Mouse (Mus musculus): ENCODE results near the gene Sox18.

Gene Sox18

DNA sequence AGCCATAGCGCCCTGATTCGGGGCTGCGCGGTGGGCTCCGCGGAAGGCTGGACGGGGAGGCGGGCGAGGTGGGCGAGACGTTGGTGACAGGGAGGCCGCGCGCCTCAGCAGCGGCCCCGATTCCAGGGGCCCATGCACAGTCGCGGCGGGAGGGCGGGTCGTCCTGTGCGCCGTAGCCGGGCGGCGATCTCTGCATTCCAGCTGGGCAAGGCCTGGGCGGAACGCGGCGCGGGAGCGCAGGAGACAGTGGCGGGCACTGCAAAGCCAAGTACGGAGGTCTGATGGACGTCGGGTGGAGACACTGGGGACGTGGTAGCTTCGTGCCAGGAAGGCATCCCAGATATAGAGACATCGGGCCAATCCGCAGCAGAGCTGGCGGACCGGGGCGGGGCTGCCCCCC lies at the start of gene Sox18:
Gene Sox18, minus strand, starts transcription at position 315 of the 400 bp plus-strand sequence.
- peak; percentile 72 to 85 for DNase-seq (ENCODE audit: low spot score in 2 of 2)

DNA sequence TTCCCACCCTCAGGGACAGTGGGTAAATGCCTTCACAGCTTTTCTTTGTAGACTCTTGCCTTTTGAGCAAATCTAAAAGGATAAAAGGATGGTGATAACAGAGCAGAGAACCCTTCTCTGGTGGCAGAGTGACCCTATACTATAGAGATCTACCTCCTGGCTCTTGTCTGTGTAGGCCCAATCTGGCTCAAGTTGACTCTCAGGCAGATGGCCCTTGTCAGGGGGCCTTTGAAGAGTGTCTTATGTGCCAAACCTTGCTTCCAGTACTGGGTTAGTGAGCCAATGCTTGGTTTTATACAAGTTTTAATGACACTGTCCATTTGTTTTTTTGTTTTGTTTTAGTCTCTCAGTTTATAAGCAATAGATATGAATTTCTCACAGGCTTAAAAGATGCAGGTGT lies 49.8 kb upstream of the Sox18 start:
- no peak for DNase-seq (ENCODE audit: low spot score in 2 of 2)

DNA sequence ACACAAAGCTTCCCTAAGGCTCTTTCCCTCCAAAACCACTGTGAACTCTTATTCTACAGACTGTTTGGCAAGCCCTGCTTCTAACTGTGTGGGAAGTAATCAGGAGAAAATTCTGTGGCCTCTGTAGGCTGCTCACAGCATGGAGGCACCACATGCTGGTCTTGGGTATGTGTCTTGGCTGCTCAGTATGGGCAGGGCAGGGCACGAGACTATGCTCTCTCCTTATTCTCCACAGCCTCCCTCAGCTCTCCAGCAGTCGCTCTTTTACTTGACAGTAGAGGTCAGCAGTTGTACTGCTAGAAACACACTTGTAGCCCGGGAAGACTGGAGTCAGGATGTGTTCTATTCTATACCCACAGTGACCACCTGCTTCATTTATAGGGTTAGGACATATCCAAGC lies 48.6 kb upstream of the Sox18 start:
- DNase-seq (ENCODE audit: low spot score in 2 of 2), result no peak

DNA sequence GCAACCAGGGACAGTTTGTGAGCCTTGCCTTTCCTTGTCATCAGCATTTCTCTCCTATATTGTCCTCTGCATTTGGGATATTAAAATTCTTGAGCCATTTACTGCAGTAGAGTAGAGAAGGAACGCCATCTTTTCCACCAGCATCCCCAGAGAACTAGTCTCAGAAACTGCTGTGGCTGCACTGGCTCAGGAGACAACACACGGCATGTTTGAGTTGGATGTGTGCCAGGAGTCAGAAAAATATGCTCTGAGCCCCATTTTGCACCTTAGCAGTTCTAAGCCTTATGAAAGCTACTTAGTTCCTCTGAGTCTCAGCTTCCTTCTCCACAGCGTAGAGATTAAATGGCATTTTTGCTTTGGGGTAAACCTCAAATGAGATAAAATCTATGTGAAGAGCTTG lies 45.6 kb upstream of the Sox18 start:
- DNase-seq (ENCODE audit: low spot score in 2 of 2), result no peak

DNA sequence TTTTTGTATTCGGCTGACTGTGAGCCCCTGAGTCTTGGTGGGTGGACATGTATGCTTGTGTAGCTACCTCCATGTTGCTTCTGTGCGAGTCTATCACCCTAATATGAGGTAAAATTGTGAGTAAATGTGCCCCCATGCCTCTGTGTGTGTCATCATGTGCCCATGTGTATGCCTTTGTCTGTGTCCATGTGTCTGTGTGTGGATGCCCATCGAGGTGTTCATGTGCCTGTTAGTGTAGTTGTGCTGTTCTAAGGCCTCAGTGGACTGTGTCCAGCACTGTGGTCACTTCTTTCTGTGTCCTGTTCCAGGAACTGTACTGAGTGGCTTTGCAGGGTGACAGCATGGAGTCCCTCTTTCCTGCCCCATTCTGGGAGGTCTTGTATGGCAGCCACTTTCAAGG lies 43.9 kb upstream of the Sox18 start:
- DNase-seq (ENCODE audit: low spot score in 2 of 2), result no peak

DNA sequence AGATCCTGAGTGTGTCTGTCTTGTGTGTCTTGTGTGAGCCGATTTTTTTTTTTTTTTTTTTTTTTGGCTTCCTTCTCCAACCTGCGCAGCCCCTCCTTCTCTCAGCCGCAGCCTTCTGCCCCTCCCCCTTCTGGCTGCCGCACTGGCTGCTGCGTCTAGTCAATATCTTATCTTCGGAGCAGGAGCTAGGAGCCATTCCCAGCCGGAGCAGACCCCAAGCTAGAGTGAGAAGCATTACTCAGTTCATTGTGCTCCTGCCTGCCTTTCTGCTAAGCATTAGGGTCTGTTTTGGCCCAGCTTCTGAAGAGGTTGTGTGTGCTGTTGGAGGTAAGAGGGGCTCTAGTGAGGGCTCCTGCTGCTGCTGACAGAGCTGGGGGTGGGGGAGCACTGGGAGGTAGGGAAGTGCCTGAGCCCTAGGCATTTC lies 43.5 kb upstream of the Sox18 start, which contains the start of gene Oprl1:
Gene Oprl1, plus strand, starts transcription at position 114 of the 424 bp plus-strand sequence.
- DNase-seq (ENCODE audit: low spot score in 2 of 2), result no peak

DNA sequence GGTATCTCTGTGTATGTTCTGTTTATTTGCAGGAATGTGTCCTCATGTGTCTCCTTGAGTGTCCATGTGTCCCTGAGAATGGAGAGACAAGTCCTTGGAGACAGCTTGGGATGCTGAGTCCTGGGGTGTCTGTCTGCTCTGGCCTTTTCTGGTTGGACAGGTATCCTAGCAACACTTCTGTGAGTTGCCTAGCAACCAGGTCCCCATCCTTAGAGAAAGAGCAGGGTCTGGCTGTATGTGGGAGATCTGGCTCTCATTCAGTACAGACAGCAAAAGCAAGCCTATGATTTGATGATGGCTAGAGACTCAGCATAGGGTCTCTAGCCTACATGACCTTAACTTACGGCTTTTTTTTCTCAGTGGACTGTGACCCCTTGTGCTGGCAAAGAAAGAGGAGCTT lies 42.3 kb upstream of the Sox18 start:
- DNase-seq (ENCODE audit: low spot score in 2 of 2), result no peak

DNA sequence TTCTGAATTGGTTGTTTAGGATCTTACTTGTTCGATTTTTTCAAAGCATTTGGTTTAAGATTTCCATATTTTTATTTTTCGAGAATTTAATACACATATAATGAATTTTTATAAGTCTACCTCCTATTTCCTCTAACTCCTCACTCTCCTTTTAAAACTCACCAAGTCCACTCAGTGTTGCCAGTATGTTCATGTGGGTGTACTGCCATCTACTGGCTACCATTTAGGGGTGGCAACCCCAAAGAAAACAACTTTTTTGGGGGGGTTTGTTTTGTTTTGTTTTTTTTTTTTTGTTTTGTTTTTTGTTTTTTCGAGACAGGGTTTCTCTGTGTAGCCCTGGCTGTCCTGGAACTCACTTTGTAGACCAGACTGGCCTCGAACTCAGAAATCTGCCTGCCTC lies 35.2 kb upstream of the Sox18 start:
- no peak for DNase-seq (ENCODE audit: low spot score in 2 of 2)

DNA sequence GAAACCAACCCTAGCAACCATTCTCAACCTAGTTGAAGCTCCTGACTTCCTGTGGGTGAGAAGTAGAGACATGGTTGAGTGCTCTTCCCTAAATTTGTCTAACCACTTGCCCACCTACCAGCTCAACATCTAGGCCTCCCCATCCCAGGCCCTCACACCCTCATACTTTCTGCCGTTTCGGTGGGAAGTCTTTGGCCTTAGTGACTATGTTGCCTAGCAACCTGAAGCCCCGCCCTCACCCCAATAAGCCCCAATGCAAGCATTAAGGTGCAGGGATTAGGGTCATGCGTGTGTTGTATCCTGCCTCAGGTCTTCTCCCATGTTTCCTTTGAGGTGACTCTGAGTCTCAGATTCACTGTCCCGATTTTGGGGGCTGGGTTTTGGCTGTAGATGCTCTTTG lies 26.8 kb upstream of the Sox18 start, which contains the start of gene Lkaaear1:
Gene Lkaaear1, minus strand, starts transcription at position 202 of the 400 bp plus-strand sequence.
- DNase-seq (ENCODE audit: low spot score in 2 of 2), result no peak

DNA sequence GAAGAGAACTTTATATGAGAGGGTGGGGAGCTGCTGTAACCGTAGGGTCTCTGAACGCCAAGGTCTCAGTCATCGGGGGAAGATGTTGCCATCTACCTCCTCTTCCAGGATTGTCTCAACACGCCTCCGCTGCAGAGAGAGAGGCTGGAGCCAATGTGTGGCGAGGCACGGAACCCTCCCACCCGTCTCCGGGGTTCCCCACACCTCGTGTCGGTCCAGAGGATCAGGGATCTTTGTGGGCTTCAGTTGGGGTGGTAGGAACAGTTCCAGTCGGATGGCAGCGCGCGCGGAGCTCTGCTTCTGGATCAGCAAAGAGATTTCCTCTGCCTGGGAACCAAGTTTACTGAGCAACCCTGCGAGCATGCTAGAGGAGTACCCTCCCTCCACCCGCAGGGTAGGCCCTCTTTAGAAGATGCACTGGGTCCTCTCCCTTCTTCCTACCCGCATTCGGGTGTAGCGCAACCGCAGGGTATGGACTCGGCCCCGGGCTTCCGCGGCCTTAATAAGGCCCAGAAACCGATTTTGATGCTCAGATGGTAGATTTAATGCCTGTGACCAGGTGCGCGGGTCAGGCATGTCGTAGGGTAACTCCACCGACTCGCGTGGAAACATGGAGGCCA lies 25.5 kb upstream of the Sox18 start:
- DNase-seq (ENCODE audit: low spot score in 2 of 2), result no peak

DNA sequence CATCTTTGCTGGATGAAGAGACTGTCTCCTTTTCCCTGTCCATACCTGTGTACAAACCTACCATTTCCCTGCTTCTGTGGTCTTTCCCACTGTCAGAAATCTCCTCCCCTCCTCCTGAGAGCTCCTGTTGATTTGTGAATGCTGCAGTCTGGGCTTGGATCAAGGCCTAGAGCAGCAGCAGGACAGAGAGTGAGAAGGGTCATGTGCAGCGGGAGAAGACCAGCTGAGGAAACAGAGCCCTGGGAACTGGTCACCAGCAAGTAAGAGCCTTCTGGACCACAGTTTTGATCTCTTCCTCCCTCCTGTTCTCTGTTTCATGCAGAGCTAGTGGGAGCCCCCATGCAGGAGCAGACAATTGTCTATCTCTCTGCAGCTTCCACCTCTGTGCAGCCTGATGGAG lies 24.3 kb upstream of the Sox18 start:
- DNase-seq (ENCODE audit: low spot score in 2 of 2), result no peak

DNA sequence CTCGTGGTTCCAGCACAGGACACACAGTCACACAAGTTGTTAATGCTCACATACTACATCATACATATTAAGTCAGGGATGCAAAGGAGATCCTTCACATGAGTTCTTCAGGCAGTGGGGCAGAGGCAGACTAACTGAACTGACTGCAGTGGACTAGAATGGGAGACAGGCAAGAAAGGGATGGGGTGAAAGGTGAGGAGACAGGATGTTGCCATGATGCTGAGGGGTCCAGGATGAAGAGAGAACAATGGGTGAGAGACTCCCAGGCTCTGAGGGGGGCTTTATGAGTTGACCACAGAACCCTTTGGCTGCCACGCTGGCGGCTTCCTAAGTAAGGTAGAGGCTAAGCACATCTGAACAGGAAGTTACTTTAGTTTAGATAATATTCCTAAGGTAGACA lies 23.1 kb upstream of the Sox18 start:
- DNase-seq (ENCODE audit: low spot score in 2 of 2), result no peak

DNA sequence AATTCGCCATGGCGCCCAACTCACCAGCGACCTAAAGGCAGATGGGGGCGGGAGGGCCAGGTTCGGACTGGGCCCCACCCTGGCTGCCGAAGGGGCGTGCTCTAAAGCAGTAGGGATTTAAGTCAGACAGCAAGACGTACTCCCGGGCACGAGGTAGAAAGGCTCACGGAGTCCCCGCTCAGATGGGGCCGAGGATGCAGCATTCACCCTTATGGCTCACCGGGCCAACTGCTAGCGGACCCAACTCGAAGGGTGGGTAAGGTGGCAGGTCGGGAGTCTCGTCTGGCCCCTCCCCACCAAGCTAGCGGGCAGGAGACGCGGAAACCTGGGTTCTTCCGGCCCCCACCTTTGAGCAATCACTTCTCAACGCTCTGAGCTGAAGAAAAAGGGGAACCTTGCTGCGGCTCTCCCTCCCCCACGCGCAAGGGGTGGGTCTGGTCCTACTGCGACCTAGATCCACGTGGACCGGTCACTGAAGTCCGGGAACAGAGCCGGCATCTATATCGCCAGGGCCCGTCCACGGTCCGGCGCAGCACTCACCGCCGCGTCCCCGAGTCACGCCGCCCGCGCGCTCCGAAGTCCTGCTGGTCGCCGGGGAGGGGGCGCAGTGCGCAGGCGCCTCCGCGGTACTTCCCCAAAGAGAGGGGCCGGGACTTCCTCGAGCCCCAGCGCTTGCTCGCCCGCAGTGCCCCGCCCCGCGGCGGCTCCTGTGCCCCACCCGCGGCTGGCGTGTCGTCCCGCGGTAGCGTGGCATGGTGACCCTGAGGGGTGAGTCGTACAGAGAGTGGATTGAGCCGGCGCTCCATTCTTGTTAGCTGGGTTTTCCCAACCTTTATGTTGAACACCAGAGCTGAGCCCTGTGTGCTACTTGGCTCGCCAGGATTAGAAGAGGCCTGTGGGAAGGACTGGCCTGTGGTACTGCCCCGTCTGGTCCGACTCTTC lies 22.2 kb upstream of the Sox18 start, which contains the start of gene Rgs19:
Gene Rgs19, minus strand, starts transcription at position 639 of the 942 bp plus-strand sequence.
- DNase-seq (ENCODE audit: low spot score in 2 of 2), result peak; percentile 86 to 90

DNA sequence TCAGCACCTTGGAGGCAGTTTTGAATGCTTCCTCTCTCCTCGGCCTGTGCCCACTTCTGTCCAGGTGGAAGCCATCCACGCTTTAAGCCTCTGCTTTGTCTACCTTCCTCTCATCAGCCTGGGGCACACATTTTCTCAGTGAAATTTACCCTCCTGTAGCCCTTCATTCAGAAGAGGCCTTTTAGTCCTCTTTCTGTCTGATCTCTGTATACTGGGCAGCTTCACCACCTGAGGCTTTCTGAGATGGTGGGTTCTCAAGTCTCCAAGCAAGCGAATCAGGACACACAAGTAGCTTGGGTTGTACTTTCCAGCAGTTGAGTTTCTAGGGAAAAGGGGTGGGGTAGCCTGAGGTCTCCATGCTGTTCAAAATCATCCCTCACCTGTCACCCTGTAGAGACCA lies 20.9 kb upstream of the Sox18 start:
- DNase-seq (ENCODE audit: low spot score in 2 of 2), result no peak

DNA sequence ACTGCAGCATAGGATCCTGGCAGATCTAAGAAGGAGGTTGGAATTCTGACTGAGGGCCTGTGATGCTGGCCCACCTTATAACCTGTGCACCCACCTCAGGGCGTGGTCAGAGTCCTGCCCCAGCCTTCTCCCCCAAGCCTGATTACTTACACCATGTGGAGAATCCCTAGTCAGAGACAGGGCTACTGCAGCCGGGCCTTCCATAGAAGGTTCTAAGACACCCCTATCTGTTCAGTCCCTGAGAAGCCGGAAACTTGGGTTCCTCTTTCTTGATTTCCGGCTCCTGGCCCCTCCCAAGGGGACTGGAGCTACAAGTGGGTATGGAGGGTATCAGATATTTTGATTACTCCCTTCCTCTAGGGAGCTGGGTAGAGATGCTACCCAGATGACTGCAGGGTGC lies 20.1 kb upstream of the Sox18 start:
- no peak for DNase-seq (ENCODE audit: low spot score in 2 of 2)

DNA sequence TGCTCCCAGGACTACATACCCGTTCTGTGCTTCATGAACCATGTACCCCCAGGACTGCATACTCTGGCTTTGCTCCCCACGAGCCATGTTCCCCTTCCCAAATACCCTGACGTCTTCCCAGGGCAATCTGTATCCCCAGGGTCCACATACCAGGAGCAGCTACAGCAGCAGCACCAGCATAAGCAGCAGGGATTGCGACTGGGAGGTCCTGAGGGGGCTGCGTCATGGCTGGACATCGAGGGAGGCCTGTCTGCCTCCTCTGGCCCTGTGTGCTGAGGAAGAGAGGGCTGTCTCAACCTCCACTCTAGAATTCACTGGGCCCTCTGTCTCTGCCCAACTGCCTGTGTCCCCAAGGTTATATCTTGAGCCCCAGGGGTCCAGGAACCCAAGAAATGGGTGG lies 19.6 kb upstream of the Sox18 start:
- DNase-seq (ENCODE audit: low spot score in 2 of 2), result no peak

DNA sequence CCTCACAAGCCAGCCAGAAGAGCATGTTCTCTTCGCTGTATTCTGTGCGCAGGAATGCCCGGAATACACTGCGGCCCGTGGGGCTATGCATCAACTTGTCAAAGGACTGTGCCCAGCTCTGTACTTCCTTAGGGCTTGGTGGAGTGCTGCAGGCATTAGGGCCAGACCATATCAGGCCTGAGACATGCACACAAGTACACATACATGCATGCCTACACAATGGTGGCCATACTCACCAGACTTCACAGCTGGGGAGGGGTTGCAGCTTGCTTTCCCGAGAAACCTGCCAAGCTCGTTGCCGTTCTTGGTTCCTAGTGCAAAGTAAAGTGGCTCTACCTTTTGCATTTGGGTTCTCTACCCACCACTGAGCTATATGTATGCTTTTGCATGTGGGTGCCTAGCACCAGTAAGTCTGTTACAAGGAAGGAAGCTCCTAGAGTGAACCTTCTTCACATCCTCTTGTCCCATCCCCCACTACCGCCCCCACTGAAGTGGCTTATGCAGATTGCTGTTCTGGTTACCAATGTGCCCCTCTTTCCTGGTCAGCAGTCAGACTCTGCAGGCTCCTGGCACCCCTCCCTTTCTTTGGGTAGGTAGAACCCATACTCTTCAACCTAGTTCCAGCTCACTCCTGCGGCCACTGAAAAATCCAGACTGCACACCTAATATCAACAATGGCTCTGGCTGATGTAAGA lies 18.2 kb upstream of the Sox18 start:
- no peak for DNase-seq (ENCODE audit: low spot score in 2 of 2)

DNA sequence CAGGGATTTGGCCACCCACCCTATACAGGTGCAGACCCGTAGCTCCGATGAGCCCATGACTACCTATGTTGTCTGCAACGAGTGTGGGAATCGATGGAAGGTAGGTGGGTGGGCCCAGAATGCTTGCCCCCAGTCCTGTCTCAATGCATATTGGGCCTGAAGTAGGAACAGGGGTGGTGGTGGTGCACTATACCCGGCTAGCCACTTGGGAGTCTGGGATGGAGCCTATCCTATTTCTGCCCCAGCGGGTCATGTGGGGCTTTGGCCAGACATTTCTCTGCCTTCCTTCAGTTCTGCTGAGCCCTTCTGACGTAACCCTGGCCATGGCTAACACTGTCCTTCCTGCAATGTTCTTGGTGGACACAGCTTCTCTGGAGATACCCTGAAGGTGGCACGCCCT lies 16.1 kb upstream of the Sox18 start:
- DNase-seq (ENCODE audit: low spot score in 2 of 2), result no peak

DNA sequence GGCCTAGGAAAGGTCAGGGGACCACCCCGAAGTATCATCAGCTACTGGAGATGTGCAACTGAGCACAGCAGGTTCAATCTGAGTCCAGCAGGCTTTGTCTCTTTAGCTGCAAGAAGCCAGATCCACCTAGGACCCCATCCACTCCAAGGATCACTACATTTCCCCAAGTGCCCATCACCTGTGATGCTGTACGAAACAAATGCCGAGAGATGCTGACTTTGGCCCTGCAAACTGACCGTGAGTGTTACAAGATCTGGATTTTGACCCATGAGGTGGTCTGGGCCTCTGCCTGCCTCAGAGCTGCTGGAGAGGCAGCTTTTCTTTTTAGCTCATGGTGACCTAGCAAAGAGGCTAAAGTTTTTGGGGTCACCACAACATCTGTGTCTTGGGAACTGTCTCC lies 14.2 kb upstream of the Sox18 start:
- no peak for DNase-seq (ENCODE audit: low spot score in 2 of 2)

DNA sequence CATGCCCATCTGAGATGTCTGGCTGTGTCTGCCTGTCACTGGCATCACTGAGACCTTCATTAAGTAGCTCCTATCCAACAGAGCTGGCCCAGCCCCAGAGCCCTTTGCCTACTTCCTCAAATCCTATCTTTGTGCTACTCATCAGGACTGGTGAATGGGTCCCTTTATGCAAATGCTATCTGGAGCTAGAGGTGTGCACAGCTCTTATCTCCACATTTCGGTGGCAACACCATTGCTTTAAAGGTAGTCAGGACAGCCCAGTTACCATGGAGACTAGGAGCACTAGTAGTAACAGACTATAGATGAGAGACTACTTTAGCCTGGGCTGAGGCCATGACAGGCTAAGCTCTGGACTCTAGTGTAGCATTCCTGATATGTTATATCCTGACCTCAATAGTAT lies 13.3 kb upstream of the Sox18 start:
- no peak for DNase-seq (ENCODE audit: low spot score in 2 of 2)

DNA sequence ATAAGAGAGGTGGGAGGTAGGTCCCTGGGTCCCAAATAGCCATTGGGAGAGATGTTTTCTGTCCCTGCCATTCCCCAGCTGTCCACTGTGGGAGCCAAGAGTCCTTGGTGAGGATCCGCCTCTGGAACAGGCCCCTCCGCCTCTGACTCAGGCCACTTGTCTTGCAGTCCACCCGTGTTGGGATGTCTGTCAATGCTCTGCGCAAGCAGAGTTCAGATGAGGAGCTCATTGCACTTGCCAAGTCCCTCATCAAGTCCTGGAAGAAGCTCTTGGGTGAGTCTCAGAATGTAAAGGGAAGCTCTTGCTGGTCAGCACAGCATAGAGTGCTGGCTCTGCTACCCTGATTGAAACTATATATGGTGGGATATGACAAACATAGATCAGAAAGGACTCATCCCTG lies 11.9 kb upstream of the Sox18 start:
- DNase-seq (ENCODE audit: low spot score in 2 of 2), result no peak

DNA sequence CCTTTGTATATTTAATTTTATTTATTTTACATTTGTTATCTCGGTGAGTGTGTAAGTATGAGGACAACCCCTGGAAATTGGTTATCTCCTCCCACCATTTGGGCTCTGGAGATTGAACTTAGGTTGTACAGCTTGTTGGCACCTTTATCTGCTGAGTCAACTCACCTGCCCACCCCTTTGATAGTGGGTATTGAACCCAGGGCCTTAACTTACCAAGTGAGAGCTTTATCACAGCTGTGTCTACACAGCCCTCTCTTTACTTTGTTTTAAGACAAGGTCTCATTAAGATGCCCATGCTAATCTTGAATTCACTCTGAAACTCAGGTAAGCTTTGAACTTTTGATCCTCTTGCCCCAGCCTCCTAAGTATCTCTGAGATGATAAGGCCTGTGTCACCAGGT lies 10.5 kb upstream of the Sox18 start:
- DNase-seq (ENCODE audit: low spot score in 2 of 2), result no peak

All from heart, adult 9 months (tissue).